Comparison of ENCODE assay signal across 16 mouse cellular contexts in genomic region chr2:131749746-131750145, GRCm38 (mm10).
A peak's percentile ranks its signal among the peaks of the same experiment; 100 is the strongest.
DNase-seq lines count a peak whose midpoint lies in the region; ATAC-seq lines count a peak whose summit lies in the region.
"Had no signal": no experiment of that assay in that cellular context is flagged by ENCODE, and none has a peak within 500 bp of the region (broad histone marks: within the 10 kb centered on the region; RNA-seq: fewer than 3 reads in every experiment).

No protein-coding gene starts in this region.

- ATAC-seq in heart, embryonic 13.5 days (ENCODE audit: extremely low read depth, insufficient number of reproducible peaks, low FRiP score, low TSS enrichment): no peak
- ATAC-seq in kidney, embryonic 15.5 days (replicated peaks; ENCODE audit: low FRiP score): no peak
- no peak for ATAC-seq in activated CD4-positive, CD25-positive, alpha-beta regulatory T cell, adult 4 months
- ATAC-seq: forebrain, embryonic 13.5 days; Patski had no signal

- no peaks in the 10 kb centered on the region for H3K36me3 ChIP-seq in heart, embryonic 13.5 days
- no peaks in the 10 kb centered on the region for H3K36me3 ChIP-seq in kidney, embryonic 15.5 days
- H3K36me3 ChIP-seq: liver, embryonic 13.5 days had no signal

- WGBS in heart, embryonic 13.5 days: 64% methylated on average over 3 of the region's 3 CpGs
- 68% methylated on average over 3 of the region's 3 CpGs for WGBS in kidney, embryonic 15.5 days

- intact Hi-C loops in left cerebral cortex, postnatal 36 days (cut with DNase I): loop anchor here (5.0 kb wide), 1 partner anchor 77 kb away; no protein-coding TSS in a partner anchor

- peaks cover 21% of the 10 kb centered on the region for H3K4me1 ChIP-seq in heart, embryonic 13.5 days
- peaks cover 19% of the 10 kb centered on the region for H3K4me1 ChIP-seq in kidney, embryonic 15.5 days
- H3K4me1 ChIP-seq: forebrain, embryonic 13.5 days; liver, embryonic 13.5 days had no signal

- H3K9ac ChIP-seq in heart, embryonic 13.5 days: no peak overlapping the region
- no peak overlapping the region for H3K9ac ChIP-seq in kidney, embryonic 15.5 days
- H3K9ac ChIP-seq: forebrain, embryonic 13.5 days; liver, embryonic 13.5 days had no signal

- H3K9me3 ChIP-seq in heart, embryonic 13.5 days: no peaks in the 10 kb centered on the region; the same call in 1 of the 2 replicates
- H3K9me3 ChIP-seq in kidney, embryonic 15.5 days (replicated peaks): no peaks in the 10 kb centered on the region
- H3K9me3 ChIP-seq: forebrain, embryonic 13.5 days; liver, embryonic 13.5 days had no signal

- H3K27ac ChIP-seq in heart, embryonic 13.5 days (replicated peaks): 0 out of 2 replicates have a peak overlapping the region, but pooled peaks have one; percentile 7
- H3K27ac ChIP-seq in kidney, embryonic 15.5 days: peak overlapping the region; percentile 64; the same call in 1 of the 2 replicates
- H3K27ac ChIP-seq: forebrain, embryonic 13.5 days; liver, embryonic 13.5 days had no signal

- DNase-seq in heart, postnatal 4 days: no peak
- DNase-seq in lung, postnatal 14 days: peak; percentile 23
- DNase-seq in lung, postnatal 25 days (ENCODE audit: low spot score): no peak
- no peak for DNase-seq in left cerebral cortex, postnatal 36 days (ENCODE audit: low spot score in 2 of 2)
- no peak for DNase-seq in cerebellum, postnatal 14 days
- DNase-seq: B cell, adult 2 months; cerebellum, adult 9-10 months; liver, embryonic 13.5 days; midbrain, embryonic 14.5 days; right cerebral cortex, adult 18-20 months; thymus, adult 18-20 months had no signal

- H3K27me3 ChIP-seq in heart, embryonic 13.5 days (replicated peaks): no peaks in the 10 kb centered on the region
- H3K27me3 ChIP-seq in kidney, embryonic 15.5 days: no peaks in the 10 kb centered on the region
- H3K27me3 ChIP-seq: forebrain, embryonic 13.5 days; liver, embryonic 13.5 days; Patski had no signal

- no peak overlapping the region for H3K4me2 ChIP-seq in heart, embryonic 13.5 days
- no peak overlapping the region for H3K4me2 ChIP-seq in kidney, embryonic 15.5 days
- H3K4me2 ChIP-seq: forebrain, embryonic 13.5 days; liver, embryonic 13.5 days had no signal

- no peak overlapping the region for H3K4me3 ChIP-seq in heart, embryonic 13.5 days
- no peak overlapping the region for H3K4me3 ChIP-seq in kidney, embryonic 15.5 days (replicated peaks)
- H3K4me3 ChIP-seq: forebrain, embryonic 13.5 days; liver, embryonic 13.5 days had no signal
